Mouse (Mus musculus) embryo, embryonic 9.5 days (tissue): ENCODE data around the gene Rps7.

Source experiments
- DNase-seq: peaks from one replicate; pipeline ENCODE4 v3.0.0-alpha.2; 2017; ENCODE audit errors: extremely low spot score

The Rps7 gene

DNA sequence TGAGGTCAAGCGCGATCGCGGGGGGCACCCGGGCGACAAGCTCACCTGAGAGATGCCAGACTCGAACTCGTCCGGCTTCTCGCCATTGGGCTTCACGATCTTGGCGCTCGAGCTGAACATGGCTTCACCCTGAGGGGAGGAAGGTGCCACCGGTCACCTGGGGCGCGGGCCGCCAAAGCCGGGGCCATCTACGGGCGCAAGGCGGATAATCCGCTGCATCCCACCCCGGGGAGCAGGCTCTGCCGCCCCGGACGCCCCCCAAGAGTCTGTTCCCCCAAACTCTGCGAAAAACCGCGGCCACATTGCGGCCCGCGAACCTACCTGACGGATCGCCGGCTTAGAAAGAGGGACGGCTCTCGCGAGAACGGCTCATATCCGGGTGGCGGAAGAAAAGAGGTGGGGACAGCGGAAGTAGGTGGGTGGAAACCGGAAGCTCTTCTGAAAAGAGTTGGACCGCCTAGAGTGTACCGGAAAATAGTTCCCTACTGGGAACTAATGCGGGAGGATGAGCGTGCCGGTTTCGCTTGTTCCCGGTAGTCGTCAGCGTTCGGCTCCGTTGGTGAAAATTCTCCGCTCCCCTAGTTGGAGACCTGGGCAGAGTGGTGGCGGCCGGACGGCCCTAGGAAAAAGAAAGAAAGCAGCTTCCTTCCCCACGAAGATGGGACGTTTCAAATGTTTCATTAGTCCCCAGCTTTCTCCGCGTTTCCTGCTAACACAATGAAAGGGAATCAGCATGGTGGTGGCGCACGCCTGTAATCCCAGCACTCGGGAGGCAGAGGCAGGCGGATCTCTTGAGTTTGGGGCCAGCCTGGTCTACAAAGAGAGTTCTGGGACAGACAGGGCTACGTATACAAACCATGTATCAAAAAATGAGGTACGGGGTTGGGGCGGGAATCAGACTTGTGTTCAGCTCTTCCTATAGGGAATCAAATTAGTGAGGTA lies at the start of gene Rps7:
Gene Rps7, minus strand, starts transcription at position 419 of the 942 bp plus-strand sequence.
- peak; percentile 92 for DNase-seq

- DNase-seq, result no peak
These were observed 48.9 kb upstream of the Rps7 start for GRCm38 (mm10) chr12:28684674-28685073.

DNA sequence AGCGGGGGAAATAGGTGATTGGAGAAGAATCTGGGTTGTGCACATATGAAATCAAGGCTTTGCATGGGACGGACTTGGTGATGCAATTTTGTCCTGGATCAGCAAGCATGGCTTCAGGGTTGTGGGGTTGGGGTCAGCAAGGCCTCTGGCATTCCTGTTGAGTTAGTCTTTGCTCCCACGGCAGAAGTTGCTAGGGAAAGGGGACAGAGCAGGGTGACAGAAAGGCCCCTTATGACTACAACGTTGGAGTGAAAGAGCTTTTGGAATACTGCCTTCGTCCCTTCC lies 40.1 kb upstream of the Rps7 start:
- DNase-seq, result peak; percentile 29

DNA sequence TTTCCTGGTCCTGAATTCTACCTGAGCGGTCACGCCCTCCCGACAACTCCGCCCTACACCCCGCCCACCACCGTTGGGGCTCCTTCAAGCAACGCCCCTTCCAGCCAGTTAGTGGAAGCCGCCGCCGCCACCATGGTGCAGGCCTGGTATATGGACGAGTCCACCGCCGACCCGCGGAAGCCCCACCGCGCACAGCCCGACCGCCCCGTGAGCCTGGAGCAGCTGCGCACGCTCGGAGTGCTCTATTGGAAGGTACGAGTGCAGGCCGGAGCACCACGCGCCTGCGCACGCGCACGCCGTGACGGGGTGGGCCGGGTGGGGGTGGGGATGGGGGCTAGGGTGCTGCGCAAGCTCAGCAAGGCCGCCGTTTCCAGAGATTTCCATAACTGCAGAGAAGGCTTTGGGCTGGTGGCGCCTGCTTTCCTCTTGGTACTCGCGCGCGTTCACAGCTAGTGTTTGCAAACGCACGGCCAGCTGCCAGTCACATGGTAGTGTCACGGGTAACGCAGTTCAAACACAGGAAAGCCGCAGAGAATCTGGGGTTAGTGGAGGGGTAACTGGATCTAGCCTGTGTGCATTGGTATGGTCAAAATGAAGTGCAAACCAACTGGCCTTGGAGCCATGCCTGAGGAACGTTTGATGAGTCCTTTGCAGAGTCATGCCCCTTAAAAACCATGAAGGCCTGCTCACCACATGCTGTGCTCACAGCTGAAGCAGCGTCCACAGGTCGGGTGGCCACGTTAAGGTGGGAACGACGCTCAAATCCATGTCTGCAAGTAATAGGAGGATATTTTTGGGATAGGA lies 39.6 kb upstream of the Rps7 start, which contains the start of gene Adi1:
Gene Adi1, plus strand, starts transcription at position 111 of the 804 bp plus-strand sequence.
- peak; percentile 88 for DNase-seq

DNA sequence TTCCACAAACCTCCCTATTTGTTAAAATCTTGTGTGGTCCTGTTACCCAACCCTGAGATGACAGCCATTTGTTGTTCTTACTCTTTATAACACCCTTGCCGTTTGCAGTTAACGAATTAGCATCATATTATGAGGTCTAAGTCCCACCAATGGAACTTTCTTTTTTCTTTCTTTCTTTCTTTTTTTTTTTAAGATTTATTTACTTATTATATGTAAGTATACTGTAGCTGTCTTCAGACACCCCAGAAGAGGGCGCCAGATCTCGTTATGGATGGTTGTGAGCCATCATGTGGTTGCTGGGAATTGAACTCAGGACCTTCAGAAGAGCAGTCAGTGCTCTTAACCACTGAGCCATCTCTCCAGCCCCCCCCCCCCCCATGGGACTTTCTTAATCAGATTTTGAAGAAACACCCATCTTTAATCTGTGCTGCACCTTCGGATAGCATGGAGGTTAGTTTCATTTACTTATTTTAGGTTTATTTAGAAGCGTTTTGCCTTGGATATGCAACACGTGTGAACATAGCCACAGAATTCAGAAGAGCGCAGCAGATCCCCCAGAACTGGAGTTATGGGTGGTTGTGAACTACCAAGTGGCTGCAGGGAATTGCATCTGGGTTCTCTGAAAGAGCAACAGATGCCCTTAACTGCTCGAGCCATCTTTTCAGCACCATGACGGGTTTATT lies 38.4 kb upstream of the Rps7 start:
- no peak for DNase-seq

DNA sequence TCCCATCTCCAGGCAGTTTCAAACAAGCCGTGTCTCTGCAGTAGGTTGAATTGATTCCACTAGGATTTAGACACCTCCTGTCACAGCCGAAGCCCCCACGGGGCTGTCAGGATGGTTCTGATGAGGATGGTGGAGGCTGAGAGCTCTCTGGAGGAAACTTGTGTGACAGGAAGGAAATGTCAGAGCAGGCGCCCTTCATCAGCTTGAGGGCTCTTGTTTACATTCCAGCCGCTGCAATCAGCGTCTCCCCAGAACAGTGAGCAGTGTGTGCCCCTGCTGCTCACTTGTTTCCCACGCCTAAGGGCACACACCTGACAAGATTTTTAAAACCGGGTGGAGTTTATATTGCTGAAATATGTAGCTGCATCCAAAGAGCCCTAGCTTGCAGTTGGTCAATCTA lies 31.5 kb upstream of the Rps7 start:
- no peak for DNase-seq

DNA sequence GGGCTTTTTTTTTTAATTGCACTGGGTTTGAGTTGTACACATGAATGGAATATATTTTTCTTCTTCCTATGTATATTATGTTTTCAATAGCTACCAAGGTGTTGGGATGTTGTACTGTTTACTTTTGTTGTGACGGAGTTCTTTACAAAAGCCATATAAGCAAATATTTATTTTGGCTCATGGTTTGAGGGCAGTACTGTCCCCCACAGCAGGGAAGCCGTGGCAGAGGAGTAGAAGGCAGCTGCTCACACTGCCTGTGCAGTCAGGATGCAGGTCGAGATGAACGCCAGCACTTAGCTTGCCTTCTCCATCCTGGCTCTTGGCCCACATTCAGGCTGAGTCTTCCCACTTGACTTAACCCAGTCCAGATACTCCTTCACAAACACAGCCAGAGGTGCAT lies 31.0 kb upstream of the Rps7 start:
- no peak for DNase-seq

GRCm38 (mm10) chr12:28662628-28663027 lies 26.9 kb upstream of the Rps7 start:
- DNase-seq, result no peak

- DNase-seq, result peak; percentile 94
These were observed 13.7 kb upstream of the Rps7 start, which contains the start of gene Rnaseh1 for GRCm38 (mm10) chr12:28649141-28650110. Gene Rnaseh1, plus strand, starts transcription at chr12:28649602.

DNA sequence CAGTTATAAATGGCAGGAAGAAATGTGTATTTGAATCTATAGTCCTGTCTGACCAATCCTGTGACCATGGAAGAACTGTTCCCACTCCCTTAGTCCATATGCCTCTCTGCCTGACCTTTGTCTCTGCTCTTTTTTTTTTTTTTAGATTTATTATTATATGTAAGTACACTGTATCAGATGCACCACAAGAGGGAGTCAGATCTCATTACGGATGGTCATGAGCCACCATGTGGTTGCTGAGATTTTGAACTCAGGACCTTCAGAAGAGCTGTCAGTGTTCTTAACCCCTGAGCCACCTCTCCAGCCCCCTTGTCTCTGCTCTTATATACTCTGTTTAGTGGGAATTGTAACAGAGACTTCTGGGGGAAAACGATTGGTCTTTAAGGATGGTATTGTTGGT lies 3.0 kb upstream of the Rps7 start:
- DNase-seq, result no peak

DNA sequence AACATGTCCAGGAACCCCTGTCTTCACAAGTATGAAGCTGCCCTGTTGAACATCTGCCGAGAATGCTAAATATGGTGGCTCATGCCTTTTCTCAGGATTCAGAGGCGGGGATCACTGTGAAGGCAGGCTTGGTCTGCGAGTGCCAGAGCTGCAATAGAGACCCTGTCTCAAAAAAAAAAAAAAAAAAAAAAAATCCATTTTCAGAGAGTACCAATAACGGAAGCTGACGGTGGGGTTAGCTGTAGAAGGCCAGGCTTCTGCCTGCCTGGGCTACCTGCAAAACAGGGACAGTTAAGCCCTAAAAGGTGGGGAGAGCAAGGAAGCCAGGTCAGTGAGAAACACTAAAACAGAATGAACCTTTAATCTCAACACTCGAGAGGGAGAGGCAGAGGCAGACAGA lies 790 bp upstream of the Rps7 start:
- DNase-seq, result no peak

GRCm38 (mm10) chr12:28635058-28635534 lies 657 bp downstream of the Rps7 start:
- no peak for DNase-seq

GRCm38 (mm10) chr12:28628436-28628835 lies 7.3 kb downstream of the Rps7 start:
- DNase-seq, result peak; percentile 14

DNA sequence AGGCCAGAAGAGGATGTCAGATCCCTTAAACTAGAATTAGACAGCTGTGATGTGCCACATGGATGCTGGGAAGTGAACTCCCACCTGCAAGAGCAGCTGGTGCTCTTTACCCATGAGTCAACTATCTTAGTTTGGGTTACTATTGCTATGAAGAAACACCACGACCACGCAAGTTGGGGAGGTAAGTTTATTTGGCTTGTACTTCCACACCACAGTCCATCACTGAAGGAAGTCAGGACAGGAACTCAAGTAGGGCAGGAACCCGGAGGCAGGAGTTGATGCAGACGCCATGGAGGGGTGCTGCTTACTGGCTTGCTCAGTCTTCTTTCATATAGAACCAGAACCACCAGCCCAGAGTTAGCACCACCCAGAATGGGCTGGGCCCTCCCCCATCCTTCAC lies 8.7 kb downstream of the Rps7 start:
- no peak for DNase-seq

DNA sequence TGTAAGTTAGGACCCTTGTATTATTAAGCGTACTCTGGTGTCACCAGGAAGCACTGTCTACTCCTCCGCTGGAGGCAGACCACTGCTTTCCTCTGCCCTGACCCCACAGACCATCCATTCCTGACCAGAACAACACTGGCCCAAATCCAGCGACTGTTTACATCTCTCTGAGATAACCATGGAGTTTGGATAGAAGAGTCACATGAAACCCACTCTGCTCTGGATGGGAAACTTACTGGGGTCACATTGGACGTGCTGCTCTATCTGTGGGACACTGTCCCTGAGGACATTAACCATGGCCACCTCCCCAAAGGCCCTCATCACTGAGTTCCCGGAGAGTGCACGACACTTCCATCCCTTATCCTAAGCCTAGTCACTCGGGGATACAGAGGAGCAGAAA lies 10.3 kb downstream of the Rps7 start:
- DNase-seq, result no peak

DNA sequence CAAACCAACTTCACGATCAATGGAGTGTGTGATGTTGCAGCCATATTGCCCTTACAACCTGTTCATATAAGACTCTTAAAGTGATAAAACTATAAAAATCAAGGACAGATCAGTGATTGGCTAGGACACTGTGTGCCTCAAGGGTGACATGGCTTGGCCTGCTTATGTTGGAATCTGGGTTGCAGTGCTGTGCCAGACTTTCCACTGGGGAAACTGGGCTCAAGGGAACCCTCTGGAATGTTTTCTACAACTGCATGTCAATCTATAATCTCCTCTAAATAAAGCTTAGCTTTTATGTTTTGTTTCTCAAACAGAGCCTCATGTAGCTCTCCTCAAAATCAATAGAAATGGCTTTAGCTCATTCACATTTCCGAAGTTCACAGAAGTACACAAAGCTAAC lies 11.5 kb downstream of the Rps7 start:
- DNase-seq, result no peak

DNA sequence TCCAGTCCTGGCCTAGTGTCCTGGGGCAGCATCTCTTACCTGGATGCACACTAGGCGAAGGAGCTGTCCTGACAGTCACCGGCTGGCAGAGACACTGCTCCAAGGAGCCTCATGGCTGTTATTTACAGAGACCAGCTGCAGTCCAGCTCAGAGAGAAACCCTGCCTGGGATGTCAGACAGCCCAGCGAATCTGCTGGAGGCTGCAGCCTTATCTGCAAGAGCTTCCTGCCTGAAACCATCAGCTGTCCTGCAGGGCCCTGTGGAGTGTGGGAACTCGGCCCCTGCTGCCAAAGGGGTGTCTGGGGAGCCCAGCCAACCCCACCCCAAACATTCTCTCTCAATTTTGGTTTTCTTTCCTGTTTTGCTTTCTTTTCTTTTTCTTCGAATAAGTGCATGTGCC lies 12.6 kb downstream of the Rps7 start, which contains the start of gene Colec11:
Gene Colec11, minus strand, starts transcription at position 183 of the 400 bp plus-strand sequence.
- DNase-seq, result no peak

DNA sequence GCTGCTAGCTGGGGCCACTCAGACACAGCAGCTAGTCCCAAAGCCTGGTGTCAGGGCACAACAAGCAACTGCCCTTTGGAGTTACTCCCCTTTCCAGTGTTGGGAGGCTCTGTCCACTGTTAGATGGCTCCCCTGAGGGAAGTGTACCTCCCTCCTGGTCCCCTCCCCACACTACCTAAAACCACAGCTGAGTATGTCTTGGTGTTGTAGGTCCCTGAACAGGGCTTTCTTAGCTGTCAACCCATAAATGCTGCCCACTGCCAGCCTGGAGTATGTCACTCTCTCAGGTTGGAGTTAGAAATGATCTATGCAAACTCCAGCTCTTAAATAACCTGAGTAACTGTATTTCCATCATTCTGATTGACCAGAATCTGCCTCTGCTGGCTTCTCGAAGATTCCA lies 13.1 kb downstream of the Rps7 start:
- DNase-seq, result no peak

DNA sequence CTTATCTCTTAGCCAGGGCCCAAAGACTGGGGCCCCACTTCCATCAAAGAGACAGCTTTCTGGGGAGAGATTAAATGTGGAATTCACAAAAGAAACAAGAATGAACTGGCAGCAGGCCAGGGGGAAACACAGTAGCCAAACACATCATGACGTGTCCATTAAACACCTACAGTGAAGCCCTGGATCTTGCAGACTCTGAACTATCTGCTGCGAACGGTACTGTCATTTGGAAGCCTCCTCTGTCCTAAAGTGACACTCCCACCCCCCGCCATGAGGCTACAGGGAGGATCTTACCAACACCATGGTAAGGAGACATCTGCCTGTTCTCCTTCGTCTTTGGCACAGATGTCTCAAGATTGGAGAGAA lies 13.6 kb downstream of the Rps7 start:
- no peak for DNase-seq

- no peak for DNase-seq
These were observed 14.1 kb downstream of the Rps7 start for GRCm38 (mm10) chr12:28621451-28622166.
